Mouse (Mus musculus) embryo, embryonic 11.5 days (tissue): ENCODE measurements around the gene Gm10837.

ENCODE experiments used
- DNase-seq: peaks from one replicate; pipeline ENCODE4 v3.0.0-alpha.2; 2012; ENCODE audit warnings: low read depth, low spot score

The Gm10837 gene

DNA sequence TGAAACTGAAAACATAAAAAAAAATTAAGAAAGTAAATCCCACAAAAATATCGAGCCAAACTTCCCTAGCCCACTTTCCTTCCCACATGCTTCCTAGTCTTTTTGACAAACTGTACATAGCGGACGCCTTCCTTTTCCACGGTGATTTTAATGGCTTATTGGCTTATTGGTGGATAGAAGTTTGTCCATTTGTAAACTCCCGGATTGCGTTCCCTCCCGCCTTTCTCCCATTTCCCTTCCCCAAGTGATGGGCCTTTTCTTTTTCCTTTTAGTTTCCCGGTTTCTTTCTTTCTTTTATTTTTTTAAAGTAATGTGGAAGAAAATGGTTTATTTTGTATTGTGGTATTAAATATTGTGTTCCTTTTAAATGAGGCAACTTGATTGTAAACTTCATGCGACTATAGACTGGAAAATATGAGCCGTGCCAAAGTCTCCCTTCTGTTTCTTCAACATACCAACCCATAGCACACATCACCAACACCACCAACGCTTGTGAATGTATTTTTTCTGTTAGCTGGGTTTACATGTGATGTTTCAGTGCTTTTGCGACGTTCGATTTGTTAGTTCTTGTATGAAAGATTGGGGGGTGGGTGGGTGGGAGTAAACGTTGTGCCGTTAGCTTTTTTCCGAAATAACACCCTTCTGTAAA, 10.8 kb upstream of the Gm10837 start:
- DNase-seq, result no peak

DNA sequence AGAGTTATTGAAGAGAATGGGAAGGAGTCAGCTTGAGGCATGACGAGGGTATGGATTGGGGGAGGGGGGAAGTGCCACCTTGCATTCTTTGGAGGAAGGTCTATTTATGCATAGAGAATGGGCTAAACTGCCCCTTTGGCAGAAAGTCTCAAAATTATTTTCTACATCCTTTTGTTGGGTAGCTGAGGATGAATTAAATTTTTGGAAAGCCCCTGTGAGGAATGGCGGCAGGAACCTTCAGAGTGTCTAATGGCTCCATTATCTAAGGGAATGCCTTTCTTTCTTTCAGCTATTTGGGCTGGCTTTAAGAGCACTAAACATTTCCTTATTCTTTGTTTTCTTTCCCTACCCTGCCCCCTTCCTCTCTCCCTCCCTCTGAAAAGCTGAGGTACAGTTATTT, 10.0 kb upstream of the Gm10837 start:
- no peak for DNase-seq

DNA sequence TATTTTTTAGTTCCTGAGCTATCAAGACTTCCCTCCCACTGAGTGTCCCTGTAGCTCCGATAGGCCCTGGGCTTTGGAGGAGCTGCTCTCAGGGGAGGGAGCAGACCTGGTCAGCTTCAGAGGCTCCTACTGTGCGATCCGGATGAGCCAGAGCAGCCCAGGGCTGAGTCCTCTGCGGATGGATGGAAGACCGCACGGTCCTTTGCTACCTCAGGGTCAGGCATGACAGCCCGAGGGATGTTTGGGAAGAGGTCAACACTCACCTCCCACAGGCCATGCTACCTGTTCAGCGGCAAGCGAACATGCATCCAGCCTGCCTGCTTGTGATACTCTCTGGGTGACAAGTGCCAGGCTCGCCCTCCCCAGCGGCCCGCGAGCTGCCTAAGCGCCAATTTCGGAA, 9.2 kb upstream of the Gm10837 start:
- DNase-seq, result no peak

DNA sequence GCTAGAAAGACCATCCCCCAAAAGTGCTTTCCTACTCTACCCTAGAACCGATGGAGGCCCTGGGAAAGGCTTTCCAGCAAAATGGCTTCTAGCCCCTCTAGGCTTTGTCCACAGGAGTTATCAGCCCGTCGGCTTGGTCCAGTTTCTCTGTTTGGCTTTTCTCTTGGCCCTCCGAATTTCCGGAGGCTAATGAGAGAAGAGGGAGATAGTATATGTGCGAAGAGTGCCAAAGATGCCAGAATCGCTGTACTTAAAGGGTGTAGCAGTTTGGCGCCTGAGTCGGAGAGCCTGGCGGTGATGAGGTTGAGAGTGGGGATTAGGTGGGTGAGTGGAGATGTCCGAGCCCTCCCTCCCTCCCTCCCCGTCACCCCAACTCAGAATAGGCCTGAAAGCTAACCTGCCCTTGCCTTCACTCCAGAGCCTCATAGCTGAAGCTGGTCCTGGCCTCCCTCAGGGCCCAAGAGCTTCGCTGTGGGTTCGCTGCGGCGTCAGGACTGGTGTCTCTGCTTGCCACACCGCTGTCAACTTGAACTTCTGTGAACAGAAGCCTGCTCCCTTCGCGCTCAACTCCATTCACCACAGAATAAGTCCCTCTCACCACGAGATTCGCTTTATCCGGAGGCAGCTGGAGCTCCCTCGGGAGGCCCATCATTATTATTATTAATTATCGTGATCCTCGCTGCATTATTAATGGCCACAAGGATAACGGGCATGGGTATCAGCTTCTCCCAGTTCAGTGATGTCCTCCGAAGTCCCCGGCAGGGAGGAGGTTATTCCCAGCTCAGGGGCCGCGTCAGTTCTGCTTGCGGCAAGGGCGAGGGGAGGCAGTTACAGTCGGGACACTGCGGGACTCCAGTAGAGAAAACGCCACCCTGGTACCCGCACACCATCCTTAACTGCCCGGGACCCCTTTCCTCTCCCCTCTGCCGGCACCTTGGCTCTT, 8.0 kb upstream of the Gm10837 start:
- DNase-seq, result no peak

DNA sequence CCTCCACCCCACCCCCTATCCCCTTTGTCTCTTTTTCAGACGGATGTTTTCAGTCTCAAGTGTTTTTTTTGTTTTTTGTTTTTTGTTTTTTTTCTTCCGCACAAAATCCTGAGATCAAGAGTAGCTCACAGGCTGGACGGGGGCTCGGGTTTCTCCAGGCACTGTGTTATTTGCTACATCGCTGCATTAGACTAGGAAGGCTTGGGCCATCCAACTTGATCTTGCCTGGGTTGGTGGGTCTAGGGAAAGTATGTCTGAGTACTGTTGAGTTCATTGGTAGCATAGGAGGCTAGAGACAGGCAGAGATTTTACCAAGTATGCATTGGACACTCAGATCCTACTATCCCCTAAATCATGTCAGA, 7.4 kb upstream of the Gm10837 start:
- DNase-seq, result no peak

DNA sequence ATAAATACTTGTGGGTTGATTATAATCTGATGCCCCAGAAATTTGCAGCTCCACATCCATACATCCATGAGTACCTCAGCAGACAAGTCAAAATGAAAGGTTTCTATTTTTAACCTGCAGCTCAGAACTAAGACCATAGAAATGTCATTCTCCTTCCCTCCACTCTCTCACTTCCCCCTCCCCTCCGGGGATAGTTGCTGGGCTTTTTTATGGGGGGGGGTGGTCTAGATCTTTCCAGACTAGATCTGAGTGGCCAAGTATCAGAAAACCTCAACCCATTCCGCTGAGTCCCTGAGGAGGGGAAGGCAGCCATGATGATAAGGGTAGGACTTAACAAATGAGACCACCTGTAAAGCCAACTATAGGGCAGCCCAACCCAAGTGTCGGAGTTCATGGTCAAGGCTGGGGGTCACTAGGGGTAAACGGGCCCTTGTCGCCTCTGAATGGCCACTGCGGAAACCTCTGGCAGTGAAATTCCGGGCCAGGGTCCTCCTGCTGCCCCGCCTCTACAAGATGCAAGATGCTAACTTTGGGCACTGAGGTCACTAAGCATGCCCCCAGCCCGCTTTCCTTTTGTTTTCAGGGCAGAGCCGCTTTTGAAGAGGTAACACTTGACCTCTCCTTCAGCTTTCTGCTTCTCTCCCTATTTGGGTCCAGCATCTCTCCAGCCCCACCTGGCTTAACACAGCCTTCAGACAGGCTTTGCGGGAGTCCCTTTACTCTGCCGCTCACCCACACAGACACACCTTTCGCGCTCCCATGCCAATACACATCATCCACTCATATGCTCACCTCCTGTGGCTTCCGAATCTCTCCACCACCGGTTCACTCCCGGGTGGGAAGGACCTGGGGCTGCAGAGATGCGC, 6.6 kb upstream of the Gm10837 start:
- no peak for DNase-seq

DNA sequence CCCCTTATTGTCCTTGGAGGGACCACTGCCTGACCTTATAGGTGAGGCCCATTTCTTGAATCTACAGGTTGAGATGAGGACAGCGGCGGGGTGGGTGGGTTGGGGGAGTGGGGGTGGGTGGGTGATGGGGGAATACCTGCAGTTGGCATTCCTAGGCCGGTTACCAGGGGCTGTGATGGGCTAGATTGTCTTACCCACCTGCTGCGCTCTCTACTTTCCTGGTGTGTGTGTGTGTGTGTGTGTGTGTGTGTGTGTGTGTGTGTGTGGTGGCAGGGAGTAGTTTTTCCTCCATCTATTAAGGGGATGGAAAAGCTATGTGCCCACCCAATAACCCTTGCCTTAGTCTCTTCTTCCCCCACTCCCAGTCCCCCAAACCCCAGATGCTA, 5.9 kb upstream of the Gm10837 start:
- no peak for DNase-seq

DNA sequence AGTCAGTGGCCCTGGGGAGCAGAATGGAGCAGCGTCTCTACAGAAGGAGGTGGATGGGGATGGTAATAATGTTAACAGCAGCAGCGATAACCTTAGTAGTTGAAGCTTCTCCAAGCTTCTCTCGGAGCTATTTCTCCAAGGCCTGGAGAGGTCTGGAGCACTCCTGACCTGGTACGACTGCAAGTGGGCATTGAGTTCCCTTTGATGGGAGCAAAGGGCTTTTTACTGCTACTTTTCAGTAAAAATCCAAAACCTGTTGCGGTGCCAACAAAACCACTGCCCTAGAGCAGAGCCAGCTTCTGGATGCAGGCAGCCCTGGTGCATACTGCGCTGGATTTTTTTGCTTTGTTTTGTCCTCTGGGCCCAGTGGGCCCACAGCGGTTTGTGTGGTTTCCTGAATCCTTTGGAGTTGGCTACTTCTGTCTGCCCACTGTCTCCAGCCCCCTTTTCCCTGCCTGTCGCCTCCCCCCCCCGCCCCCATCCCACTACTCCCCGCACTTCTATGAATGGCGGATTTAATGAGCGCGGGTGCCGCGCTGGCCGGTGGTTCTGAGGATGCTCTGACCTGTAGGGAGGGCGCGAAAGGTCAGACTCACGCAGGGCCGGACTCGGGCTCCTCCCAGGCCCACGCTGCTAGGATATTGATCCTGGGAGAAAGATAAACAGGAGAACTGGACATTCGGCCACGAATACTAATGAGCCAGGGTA, 5.4 kb upstream of the Gm10837 start:
- DNase-seq, result no peak

DNA sequence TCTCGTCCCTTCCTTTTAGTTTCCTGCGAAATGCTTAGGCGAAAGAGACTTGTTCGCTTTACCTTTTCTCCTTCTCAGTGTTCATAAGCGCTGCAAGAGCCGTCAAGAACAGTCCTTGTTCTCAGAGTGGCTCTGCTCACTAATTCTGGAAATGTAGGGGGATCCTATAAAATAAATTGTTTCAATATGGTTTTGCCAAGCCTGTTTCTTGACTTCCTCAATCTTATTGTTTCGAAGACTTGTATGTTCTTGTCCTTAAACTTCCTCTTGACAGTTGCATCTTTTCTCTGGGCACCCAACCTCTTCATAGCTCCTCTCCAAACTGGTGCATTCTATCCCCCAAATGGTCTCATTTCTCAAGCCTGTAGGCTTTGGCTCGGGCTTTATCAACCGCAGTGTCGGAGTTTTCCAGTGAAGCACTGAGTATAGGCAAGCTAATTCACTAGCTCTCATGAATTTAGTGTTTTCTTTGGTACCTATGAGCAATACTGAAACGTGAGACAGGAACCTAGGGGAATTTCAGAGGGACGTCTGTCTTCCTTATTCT, 4.7 kb upstream of the Gm10837 start:
- DNase-seq, result no peak

DNA sequence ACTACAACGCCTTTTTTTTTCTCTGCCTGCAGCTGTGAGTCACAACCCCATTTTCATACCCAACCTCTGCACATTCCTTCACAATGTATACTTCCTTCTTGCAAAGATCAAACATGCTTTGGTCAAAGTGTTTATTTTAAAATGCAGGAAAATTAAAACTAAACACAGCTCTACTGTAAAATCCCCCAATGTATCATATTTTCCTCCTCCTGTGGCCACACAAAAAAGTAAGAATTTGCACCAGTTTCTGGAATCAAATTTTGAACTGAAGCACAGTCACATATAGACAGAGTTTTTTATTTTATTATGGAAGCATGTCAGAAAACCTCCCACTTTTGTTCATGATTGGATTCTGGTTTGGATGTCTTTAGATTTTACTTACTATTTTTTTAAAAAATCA, 3.8 kb upstream of the Gm10837 start:
- no peak for DNase-seq

DNA sequence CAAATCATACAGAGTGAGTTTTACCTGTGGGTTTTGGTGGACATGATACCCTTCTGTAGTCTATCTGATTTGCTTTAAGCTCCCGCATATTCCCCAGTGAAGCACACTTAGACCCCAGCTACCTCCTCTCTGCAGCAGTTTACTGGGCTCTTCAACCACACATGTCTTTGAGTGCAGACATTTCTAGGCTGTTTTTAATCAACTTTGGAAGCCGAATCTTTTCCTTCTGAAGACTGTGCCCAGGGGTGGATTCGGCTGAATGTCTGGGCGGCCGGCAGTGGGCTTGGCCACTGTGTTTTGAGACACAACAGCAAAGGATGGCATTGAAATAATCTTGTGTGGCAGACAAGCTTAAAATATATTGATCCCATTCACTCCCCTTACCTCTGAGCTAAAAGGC, 3.0 kb upstream of the Gm10837 start:
- no peak for DNase-seq

DNA sequence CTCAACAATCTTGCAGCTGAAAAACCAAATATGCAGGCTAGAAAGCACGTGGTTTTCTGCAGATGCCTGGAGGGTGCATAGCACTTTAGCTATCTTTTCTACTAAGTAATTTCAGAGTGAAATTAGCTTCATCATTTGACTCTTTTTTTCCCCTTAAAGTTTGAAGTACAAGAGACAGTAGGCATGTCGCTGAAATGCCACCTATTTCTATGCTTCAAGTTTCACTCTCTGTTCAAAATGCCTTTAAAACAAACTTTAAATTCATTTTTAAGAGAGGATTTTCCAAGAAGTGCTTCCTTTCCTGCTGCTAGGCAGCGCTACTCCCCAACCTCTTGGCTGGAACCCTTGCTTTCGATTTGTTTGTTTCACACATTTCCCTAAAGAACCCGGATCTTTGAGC, 1.3 kb upstream of the Gm10837 start:
- DNase-seq, result no peak

DNA sequence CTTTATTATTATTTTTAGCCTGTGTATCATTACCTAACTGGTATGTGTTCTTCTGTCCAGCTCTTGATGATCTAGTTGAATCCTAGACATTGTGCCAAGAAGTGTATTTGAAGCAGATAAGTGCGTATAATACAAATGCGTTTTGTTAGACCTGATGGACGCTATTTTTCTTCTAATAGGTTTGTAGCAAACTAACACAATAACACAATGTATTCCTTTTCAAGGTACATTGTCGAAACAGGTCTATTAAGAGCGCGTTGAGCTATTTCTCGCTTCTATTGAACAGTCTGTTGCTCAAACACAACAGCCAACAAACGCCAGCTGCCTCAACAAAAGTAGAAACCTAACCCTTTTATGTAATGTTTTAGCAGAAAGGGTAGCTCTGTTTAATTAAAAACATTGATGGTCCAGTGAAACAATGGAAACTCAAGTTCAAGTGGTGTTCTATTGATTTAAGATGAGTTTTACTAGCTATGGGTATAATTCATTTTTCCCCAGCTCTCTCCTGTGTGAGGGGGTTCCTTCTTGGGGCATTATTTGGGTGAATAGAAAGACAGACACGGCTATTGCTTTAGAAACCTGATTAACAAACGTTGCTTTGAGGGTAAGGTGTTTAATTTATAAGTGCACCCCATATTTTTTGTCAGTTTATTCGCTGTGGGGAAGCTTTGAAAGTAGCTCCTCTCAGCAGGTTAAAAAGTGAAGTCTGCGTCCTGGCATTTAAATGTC, 536 bp upstream of the Gm10837 start:
- no peak for DNase-seq

DNA sequence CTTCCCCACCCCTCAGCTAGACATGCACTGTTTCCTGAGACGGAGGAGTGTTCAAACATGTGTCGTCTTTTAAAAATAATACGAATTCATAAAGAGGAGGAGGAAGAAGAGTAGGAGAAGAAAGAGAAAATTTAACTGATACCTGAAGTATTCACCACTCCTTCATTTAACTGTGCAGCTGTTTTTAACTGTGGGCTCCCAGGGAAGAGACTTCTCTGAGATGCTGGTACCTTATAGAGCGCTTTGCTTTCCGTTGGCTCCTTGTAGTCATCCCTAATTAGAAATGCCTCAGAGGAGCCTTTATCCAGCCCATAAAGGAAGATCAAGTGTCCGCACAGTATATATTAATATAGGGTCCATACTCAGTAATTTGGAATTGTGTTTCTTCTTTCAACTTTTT, 1.1 kb downstream of the Gm10837 start:
- DNase-seq, result no peak

DNA sequence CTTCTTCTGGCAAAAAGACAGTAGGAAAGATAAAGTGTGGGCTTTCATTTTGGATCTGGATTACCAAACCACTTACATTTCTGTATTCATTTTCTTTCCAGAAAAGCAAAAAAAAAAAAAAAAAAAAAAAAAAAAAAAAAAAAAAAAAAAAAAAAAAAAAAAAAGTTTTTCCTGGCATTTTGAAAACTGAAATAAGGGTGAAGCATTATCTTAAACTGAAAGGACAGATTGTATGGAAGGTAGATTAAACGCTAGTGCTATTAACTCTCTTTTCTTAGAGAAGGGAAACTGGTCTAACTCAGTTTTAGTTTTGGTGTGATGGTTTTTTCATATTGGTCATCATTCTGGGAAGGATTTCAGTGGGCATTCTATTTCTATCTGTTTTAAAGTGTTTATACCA, 1.6 kb downstream of the Gm10837 start:
- DNase-seq, result no peak

DNA sequence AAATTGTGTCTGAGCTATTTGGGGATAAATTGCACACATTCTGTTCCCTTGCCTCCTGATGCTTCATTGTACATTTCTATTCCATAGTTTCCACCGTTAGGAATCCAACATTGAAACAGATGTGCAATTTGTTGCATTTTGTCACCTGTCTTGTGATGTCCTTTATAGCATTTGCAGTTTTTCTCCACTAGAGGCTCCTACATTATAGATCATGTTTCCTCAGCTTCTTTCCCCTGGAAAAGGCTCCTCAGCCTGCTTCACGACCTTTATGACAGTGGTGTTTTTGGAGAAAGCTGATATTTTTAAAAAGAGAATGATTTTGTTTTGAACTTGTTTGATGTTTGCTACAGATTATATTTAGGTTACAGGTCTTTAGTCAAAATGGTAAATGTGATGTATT, 18.7 kb downstream of the Gm10837 start:
- no peak for DNase-seq

DNA sequence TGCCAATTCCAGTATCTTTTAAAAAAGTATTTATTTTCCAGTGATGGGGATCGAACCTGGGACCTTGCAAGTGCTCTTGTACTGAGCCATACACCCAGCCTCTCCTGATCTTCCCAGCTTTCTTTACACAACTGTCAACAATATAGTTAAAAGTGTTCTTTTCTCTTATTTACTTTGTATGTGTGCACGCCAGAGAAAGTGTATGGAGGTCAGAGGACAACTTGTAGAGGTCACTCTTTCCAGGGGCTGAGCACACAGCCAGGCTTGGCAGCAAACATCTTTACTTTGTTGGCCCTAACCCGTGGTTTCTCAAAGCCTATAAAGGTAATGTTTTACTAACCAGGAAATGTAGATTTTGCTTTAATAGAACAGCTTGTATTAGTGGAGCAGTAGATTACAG, 21.1 kb downstream of the Gm10837 start:
- no peak for DNase-seq

DNA sequence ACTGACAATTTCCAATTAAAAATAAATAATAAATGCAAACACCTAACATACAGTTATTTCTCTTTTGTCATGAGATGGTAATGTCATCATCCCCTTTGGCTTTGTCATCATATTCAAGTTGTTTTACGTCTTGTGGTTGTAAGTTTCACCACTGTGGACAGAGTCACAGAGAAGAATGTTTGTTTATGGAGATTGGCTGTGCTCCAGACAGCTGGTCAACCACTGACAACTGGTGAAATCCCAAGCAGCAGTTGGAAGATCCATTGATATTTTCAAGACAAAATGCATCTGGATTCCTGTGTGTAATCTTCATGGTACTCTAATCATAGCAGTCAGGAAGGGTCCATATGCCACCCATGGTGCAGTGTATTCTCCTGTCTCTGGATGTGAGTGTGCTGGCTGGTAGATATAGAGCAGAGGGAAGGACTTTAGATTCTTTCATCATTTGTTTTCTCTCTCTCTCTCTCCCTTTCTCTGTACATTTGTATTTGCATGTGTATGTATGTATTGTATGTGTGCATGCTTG, 23.2 kb downstream of the Gm10837 start:
- no peak for DNase-seq

DNA sequence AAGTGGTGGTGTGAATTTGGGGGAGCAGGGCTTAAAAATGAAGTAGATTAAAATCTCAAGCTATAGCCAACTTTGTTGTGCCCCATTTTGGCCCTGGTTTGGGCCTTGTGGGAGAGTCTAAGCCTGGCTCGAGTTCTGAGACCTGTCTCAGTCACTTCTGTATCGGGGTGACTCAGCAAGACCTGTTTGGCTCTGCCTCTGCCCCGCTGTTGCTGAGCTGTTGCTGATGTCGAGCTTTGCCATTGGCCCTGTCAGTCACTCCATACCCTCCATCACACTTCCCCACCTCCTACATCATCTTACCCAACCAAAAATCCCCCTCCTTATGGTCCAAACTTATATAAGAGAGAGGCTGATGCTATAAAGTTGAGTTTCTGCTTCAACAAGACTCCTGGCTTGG, 38.1 kb downstream of the Gm10837 start:
- no peak for DNase-seq
